Mouse (Mus musculus) myocyte (in vitro differentiated cells): ENCODE measurements at regions not wholly inside any gene's neighbourhood (a gene's known extent, or its start where the extent isn't known, plus 50 kb on each side); places are given as distances from the start of the nearest gene placed in this dataset.

ENCODE experiments used
- CEBPB ChIP-seq: IDR thresholded peaks from 2 replicates; pipeline ENCODE4 v1.6.1; 2011; ENCODE audit warnings: mild to moderate bottlenecking, moderate library complexity; ENCODE audit not compliant: poor library complexity, insufficient read depth, severe bottlenecking
- E2F4 ChIP-seq: IDR thresholded peaks from one replicate; pipeline ENCODE4 v1.6.1; 2011; ENCODE audit warnings: mild to moderate bottlenecking, control low read depth, moderate library complexity; ENCODE audit not compliant: insufficient read depth
- MAX ChIP-seq: IDR thresholded peaks from one replicate; pipeline ENCODE4 v1.6.1; 2011; ENCODE audit warnings: low read depth, mild to moderate bottlenecking, control low read depth
- MYOD1 ChIP-seq, 3 experiments: IDR thresholded peaks; one replicate each; pipeline ENCODE4 v1.6.1; 2011; ENCODE audit warnings: control low read depth in 2 of 3, low read depth in 2 of 3, mild to moderate bottlenecking in 2 of 3, moderate library complexity in 1 of 3; ENCODE audit not compliant: insufficient read length in 2 of 3, control insufficient read depth in 1 of 3
- POLR2A ChIP-seq: IDR thresholded peaks from one replicate; pipeline ENCODE4 v1.6.1; 2011; ENCODE audit warnings: low read depth, mild to moderate bottlenecking, control low read depth, moderate library complexity; ENCODE audit not compliant: insufficient read length
- POLR2AphosphoS2 ChIP-seq: IDR thresholded peaks from one replicate; pipeline ENCODE4 v1.6.1; 2011; ENCODE audit warnings: low read depth, control low read depth; ENCODE audit not compliant: insufficient read length
- REST ChIP-seq: IDR thresholded peaks from one replicate; pipeline ENCODE4 v1.6.1; 2011; ENCODE audit warnings: mild to moderate bottlenecking, control low read depth, moderate library complexity; ENCODE audit not compliant: insufficient read depth, insufficient read length
- TCF12 ChIP-seq: IDR thresholded peaks from one replicate; pipeline ENCODE4 v1.6.1; 2011; ENCODE audit warnings: mild to moderate bottlenecking, control low read depth; ENCODE audit not compliant: poor library complexity, insufficient read depth, severe bottlenecking
- TCF3 ChIP-seq: IDR thresholded peaks from one replicate; pipeline ENCODE4 v1.6.1; 2011; ENCODE audit warnings: low read depth, control low read depth; ENCODE audit not compliant: insufficient read length
- USF1 ChIP-seq: IDR thresholded peaks from one replicate; pipeline ENCODE4 v1.6.1; 2011; ENCODE audit warnings: low read depth, mild to moderate bottlenecking, control low read depth, moderate library complexity

DNA sequence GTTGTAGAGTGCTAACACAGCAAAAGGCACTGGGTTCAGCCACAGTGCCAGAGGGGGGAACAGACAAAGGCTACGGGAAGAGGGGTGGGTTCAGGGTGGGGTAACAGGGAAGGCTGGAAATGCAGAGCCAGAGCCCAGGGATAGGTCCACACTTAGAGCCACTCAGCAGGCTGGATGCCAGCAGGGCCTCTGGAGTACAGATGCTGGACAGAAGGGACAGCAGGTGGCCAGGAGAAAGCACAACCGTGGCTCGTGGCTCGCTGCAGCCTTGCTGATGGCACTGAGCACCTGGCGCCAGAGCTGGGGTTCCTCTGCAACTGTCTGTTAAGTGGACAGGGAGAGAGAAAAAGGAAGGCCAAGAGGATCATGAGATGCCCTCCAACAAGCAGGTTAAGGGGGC is 174.2 kb downstream of the Mroh4 start:
- TF ChIP-seq MYOD1 (IDR thresholded peaks at IDR 0.05; ENCODE audit: control insufficient read depth in 1 of 3, insufficient read length in 2 of 3, low read depth in 2 of 3) (no peak), E2F4 (no peak), POLR2A (no peak), CEBPB (no peak), REST (no peak), POLR2AphosphoS2 (no peak), MAX (no peak), USF1 (no peak), TCF12 (no peak), TCF3 (no peak)
